Mouse (Mus musculus): ENCODE data around the gene Tuba1c. TPM values are rescaled to one million over a fixed set of nuclear protein-coding genes. Genes with fewer than 3 reads are reported as not detected.
"Not testable (repeated sequence)": the region's sequence is repeated elsewhere in the genome, so short reads cannot be mapped to it uniquely, and the experiment has no call there.

Gene Tuba1c
- total and polyA plus RNA-seq, 2 experiments from 2014 or later = 24.2 to 58.3 TPM

DNA sequence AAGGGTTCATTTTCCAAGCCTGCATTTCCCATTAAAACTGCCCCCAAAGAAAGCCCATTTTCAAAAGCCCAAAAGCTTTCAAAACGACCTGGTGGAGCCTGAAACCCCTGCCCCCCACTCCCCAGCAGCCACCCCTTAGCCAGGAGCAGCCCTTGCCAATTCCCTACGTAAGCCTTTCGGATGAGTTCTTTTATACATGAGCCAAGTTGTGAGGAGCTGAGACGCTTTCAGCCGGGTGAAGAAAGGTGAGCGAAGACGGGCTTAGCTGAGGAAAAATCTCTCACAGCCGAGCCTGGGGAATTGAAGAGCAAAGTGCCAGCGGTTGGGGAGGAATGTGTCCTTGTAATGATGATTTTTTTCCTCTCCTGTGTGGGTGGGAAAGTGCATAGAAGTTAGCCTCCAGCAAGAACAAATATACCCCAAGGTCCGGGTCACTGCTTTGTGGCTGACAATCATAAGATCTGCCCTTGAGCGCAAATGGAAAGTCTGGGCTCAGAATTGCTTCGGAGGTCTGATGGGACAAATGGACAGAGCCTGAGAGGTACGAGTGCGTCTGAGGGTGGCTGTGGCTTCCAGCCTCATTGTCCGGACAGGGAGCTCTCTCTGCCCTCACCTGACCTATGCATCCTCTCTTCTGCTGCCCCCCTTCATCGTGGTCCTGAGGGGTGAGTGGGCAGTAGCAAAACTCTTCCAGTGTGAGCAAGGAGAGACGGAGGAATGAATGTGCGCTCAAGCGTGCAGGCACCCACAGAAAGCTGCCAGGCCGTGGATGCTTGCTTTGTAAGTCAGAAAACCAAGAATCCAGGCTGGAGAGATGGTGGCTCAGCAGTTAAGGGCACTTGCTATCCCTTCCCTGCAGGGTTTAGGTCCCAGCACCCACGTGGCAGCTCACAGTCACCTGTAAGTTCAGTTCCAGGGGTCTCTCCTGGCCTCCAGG lies 11.5 kb downstream of the Tuba1c start:
- 30% methylated on average over 21 of the region's 21 CpGs for WGBS
- Histone ChIP-seq H3K27ac (no peak overlapping the region), H3K27me3 (ENCODE audit: insufficient read depth, low read length) (no peaks in the 10 kb centered on the region), H3K9me3 (ENCODE audit: low read length) (no peaks in the 10 kb centered on the region), H3K36me3 (ENCODE audit: insufficient read depth, low read length) (no peaks in the 10 kb centered on the region), H3K4me3 (ENCODE audit: low read length) (no peak overlapping the region), H3K4me1 (ENCODE audit: insufficient read depth, low read length) (0 out of 2 replicates have a peak, but pooled peaks cover 3% of the 10 kb centered on the region), H3K9ac (replicated peaks; ENCODE audit: low read length) (no peak overlapping the region), H3K4me2 (ENCODE audit: low read depth, low read length) (peak overlapping the region; percentile 2; the same call in 1 of the 2 replicates)
- no peak for ATAC-seq
- peak; percentile 39 for DNase-seq (ENCODE audit: low spot score)
- no peak for TF ChIP-seq CTCF (IDR thresholded peaks at IDR 0.05; ENCODE audit: low read depth)

DNA sequence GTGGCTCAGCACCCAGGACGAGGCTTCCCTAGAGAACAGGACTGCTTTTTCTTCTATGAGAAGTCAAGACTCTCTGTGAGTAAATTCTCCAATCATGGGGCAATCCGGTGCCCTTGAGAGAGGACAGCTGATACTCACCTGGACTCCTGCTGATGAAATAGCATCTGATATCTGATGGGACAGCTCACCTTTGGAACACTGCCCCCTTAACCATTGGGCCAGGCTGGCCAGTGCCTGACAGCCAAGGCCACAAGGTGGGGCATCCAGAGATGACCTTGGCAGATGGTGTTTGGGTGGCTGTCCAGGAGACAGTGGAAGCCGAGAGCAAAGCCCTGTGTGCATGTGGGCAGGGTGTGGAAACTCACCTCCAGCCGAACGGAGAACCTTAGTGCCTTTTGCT lies 12.6 kb downstream of the Tuba1c start:
- WGBS = 88% methylated on average over 5 of the region's 5 CpGs

GRCm38 (mm10) chr15:99044854-99045253 lies 15.2 kb downstream of the Tuba1c start:
- Histone ChIP-seq H3K36me3 (ENCODE audit: insufficient read depth, low read length) (no peaks in the 10 kb centered on the region), H3K4me3 (ENCODE audit: low read length) (no peak overlapping the region), H3K9me3 (ENCODE audit: low read length) (no peaks in the 10 kb centered on the region), H3K27me3 (ENCODE audit: insufficient read depth, low read length) (no peaks in the 10 kb centered on the region), H3K9ac (replicated peaks; ENCODE audit: low read length) (no peak overlapping the region), H3K4me2 (ENCODE audit: low read depth, low read length) (no peak overlapping the region), H3K27ac (no peak overlapping the region), H3K4me1 (ENCODE audit: insufficient read depth, low read length) (0 out of 2 replicates have a peak, but pooled peaks cover 3% of the 10 kb centered on the region)
- DNase-seq (ENCODE audit: low spot score) (no peak), ATAC-seq (no peak)
- WGBS = 57% methylated on average over 3 of the region's 3 CpGs
- no peak for TF ChIP-seq CTCF (IDR thresholded peaks at IDR 0.05; ENCODE audit: low read depth)

More for the DNA sequence above, 12.6 kb downstream of the Tuba1c start:
- Histone ChIP-seq H3K36me3 (ENCODE audit: insufficient read depth, low read length) (no peaks in the 10 kb centered on the region), H3K4me2 (ENCODE audit: low read depth, low read length) (no peak overlapping the region), H3K4me3 (ENCODE audit: low read length) (no peak overlapping the region), H3K27me3 (ENCODE audit: insufficient read depth, low read length) (no peaks in the 10 kb centered on the region), H3K9me3 (ENCODE audit: low read length) (no peaks in the 10 kb centered on the region), H3K9ac (replicated peaks; ENCODE audit: low read length) (no peak overlapping the region), H3K27ac (no peak overlapping the region), H3K4me1 (ENCODE audit: insufficient read depth, low read length) (0 out of 2 replicates have a peak, but pooled peaks cover 3% of the 10 kb centered on the region)
- no peak for ATAC-seq
- DNase-seq (ENCODE audit: low spot score) = no peak
- no peak for TF ChIP-seq CTCF (IDR thresholded peaks at IDR 0.05; ENCODE audit: low read depth)

DNA sequence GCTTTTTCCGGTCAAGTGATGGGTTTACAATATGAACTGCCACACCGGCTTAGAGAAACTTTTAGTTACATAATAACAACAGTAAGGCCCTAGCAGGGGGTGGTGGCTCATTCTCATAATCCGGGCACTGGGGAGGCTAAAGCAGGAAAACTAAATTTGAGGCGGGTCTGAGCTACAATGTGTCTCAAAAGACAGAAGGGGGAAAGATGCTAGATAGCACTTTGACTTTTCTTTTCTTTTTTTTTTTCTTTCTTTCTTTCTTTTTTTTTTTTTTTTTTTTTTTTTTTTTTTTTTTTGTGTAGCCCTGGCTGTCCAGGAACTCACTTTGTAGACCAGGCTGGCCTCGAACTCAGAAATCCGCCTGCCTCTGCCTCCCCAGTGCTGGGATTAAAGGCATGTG lies 16.0 kb downstream of the Tuba1c start:
- ATAC-seq; H3K4me3 ChIP-seq (ENCODE audit: low read length); H3K9ac ChIP-seq (replicated peaks; ENCODE audit: low read length); H3K4me1 ChIP-seq (ENCODE audit: insufficient read depth, low read length); H3K27ac ChIP-seq; H3K9me3 ChIP-seq (ENCODE audit: low read length); DNase-seq (ENCODE audit: low spot score); H3K27me3 ChIP-seq (ENCODE audit: insufficient read depth, low read length); H3K4me2 ChIP-seq (ENCODE audit: low read depth, low read length); H3K36me3 ChIP-seq (ENCODE audit: insufficient read depth, low read length): not testable (repeated sequence)
- 83% methylated on average over 6 of the region's 6 CpGs for WGBS

DNA sequence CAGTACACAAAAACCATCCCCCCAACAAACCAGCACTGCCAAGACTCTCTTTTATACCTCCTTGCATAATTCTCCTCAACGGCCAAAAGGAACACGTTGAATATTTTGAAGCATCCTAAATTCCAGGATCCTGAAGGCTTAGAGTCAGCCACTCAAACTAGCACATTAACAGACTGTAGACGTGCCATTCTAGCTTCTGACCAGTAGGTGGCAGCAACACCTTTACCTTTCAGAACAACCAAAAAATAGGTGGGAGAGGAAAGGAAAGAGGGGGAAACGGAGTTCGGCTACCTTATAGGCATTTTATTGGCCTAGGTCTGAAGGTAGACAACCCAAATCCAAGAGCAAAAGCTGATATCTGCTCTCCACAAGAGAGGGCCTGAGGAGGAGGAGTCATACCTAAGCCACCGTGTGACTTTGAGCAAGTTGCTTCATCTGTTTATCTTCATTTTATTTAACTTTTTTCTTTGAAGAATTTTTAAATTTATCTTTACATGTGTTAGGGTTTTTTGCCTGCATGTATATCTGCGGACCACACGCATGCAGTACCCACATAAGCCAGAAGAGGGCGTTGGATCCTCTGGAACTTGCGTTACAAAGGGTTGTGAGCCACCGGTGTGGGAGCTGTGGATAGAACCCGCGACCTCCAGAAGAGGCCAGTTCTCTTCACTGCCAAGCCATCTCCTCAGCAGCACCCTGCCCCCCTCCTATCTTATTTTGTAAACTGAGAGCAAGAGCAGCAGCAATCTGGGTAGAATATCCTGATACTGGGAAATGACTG lies 20.0 kb downstream of the Tuba1c start:
- no peaks in the 10 kb centered on the region for H3K4me1 ChIP-seq (ENCODE audit: insufficient read depth, low read length)
- no peaks in the 10 kb centered on the region for H3K36me3 ChIP-seq (ENCODE audit: insufficient read depth, low read length)
- H3K27ac ChIP-seq = no peak overlapping the region
- 0 out of 2 replicates have a peak, but pooled peaks cover under 1% of the 10 kb centered on the region for H3K27me3 ChIP-seq (ENCODE audit: insufficient read depth, low read length)
- no peak overlapping the region for H3K4me2 ChIP-seq (ENCODE audit: low read depth, low read length)
- TF ChIP-seq CTCF (IDR thresholded peaks at IDR 0.05; ENCODE audit: low read depth) = peak; percentile 91
- no peak overlapping the region for H3K4me3 ChIP-seq (ENCODE audit: low read length)
- no peaks in the 10 kb centered on the region for H3K9me3 ChIP-seq (ENCODE audit: low read length)
- DNase-seq (ENCODE audit: low spot score) = peak; percentile 86
- no peak overlapping the region for H3K9ac ChIP-seq (replicated peaks; ENCODE audit: low read length)
- ATAC-seq = no peak
- WGBS = 38% methylated on average over 13 of the region's 13 CpGs

DNA sequence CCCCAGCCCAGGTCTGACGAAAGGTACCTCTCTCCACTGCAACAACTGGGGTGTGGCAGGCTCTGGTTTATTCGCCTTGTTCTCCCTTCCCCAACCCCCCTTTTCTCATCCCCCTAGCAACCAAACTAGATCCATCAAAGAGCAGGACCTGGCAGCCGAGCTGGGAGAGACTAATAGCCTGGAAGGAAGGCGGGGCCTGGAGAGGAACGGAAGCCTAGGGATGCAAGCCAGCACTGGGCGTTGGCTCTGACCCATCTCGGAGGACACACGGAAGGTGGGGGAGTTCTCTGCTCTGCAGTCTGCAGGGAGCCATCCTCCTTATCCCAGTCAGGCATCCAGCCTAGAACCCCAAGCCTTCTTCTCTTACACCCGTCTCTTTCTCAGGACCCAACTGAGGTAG lies 23.7 kb downstream of the Tuba1c start:
- DNase-seq (ENCODE audit: low spot score) (peak; percentile 35), ATAC-seq (no peak)
- Histone ChIP-seq H3K27ac (no peak overlapping the region), H3K27me3 (ENCODE audit: insufficient read depth, low read length) (peaks cover 35% of the 10 kb centered on the region), H3K36me3 (ENCODE audit: insufficient read depth, low read length) (no peaks in the 10 kb centered on the region), H3K4me2 (ENCODE audit: low read depth, low read length) (no peak overlapping the region), H3K4me1 (ENCODE audit: insufficient read depth, low read length) (no peaks in the 10 kb centered on the region; the same call in 1 of the 2 replicates), H3K9me3 (ENCODE audit: low read length) (no peaks in the 10 kb centered on the region), H3K4me3 (ENCODE audit: low read length) (no peak overlapping the region), H3K9ac (replicated peaks; ENCODE audit: low read length) (no peak overlapping the region)
- no peak for TF ChIP-seq CTCF (IDR thresholded peaks at IDR 0.05; ENCODE audit: low read depth)
- 11% methylated on average over 9 of the region's 9 CpGs for WGBS

All from hindbrain, postnatal 0 days (tissue).